Comparison of ENCODE assay signal across 8 mouse cellular contexts in genomic region chr7:67644291-67644690, GRCm38 (mm10). TPM values are rescaled to one million over a fixed set of nuclear protein-coding genes. Genes with fewer than 3 reads are reported as not detected.
DNase-seq lines count a peak whose midpoint lies in the region; ATAC-seq and TF ChIP-seq lines count a peak whose summit lies in the region.

No protein-coding gene starts in this region.

- no peak for ATAC-seq in kidney, postnatal 0 days (replicated peaks; ENCODE audit: low FRiP score, low read depth)
- ATAC-seq in hindbrain, embryonic 13.5 days (ENCODE audit: low FRiP score), result no peak
- no peak for ATAC-seq in midbrain, embryonic 16.5 days

- WGBS in kidney, postnatal 0 days, result 33% methylated on average over 8 of the region's 8 CpGs
- WGBS in cerebellum, adult 2 months, result 3% methylated on average over 8 of the region's 8 CpGs
- 48% methylated on average over 8 of the region's 8 CpGs for WGBS in hindbrain, embryonic 13.5 days
- WGBS in midbrain, embryonic 16.5 days, result 37% methylated on average over 8 of the region's 8 CpGs

- peak overlapping the region; percentile 75; the same call in 1 of the 2 replicates for H3K9ac ChIP-seq in kidney, postnatal 0 days (ENCODE audit: low read depth, low read length)
- peak overlapping the region; percentile 88 for H3K9ac ChIP-seq in hindbrain, embryonic 13.5 days
- H3K9ac ChIP-seq in midbrain, embryonic 16.5 days (ENCODE audit: low read depth, low read length), result peak overlapping the region; percentile 84; the same call in 1 of the 2 replicates

- 0 out of 2 replicates have a peak overlapping the region, but pooled peaks have one; percentile 68 for H3K27ac ChIP-seq in kidney, postnatal 0 days
- no peak overlapping the region for H3K27ac ChIP-seq in cerebellum, adult 2 months (ENCODE audit: insufficient read depth, low read length)
- no peak overlapping the region for H3K27ac ChIP-seq in hindbrain, embryonic 13.5 days
- no peak overlapping the region for H3K27ac ChIP-seq in midbrain, embryonic 16.5 days (ENCODE audit: low read length)

- H3K4me2 ChIP-seq in kidney, postnatal 0 days (ENCODE audit: low read length), result peak overlapping the region; percentile 65
- peak overlapping the region; percentile 69 for H3K4me2 ChIP-seq in hindbrain, embryonic 13.5 days
- H3K4me2 ChIP-seq in midbrain, embryonic 16.5 days (ENCODE audit: low read length), result peak overlapping the region; percentile 64

- no peaks in the 10 kb centered on the region for H3K36me3 ChIP-seq in kidney, postnatal 0 days (ENCODE audit: insufficient read depth, low read length)
- H3K36me3 ChIP-seq in hindbrain, embryonic 13.5 days, result peaks cover 8% of the 10 kb centered on the region
- H3K36me3 ChIP-seq in midbrain, embryonic 16.5 days (ENCODE audit: control insufficient read depth, insufficient read depth, low read length), result no peaks in the 10 kb centered on the region; the same call in 1 of the 2 replicates

- no peaks in the 10 kb centered on the region for H3K27me3 ChIP-seq in kidney, postnatal 0 days (ENCODE audit: insufficient read depth, low read length)
- no peaks in the 10 kb centered on the region for H3K27me3 ChIP-seq in cerebellum, adult 2 months (ENCODE audit: control insufficient read depth, insufficient read depth, low read length)
- no peaks in the 10 kb centered on the region for H3K27me3 ChIP-seq in hindbrain, embryonic 13.5 days
- no peaks in the 10 kb centered on the region for H3K27me3 ChIP-seq in midbrain, embryonic 16.5 days (ENCODE audit: control insufficient read depth, insufficient read depth, low read depth, low read length)

- H3K9me3 ChIP-seq in kidney, postnatal 0 days (replicated peaks; ENCODE audit: low read length), result no peaks in the 10 kb centered on the region
- no peaks in the 10 kb centered on the region for H3K9me3 ChIP-seq in hindbrain, embryonic 13.5 days
- H3K9me3 ChIP-seq in midbrain, embryonic 16.5 days (replicated peaks; ENCODE audit: control insufficient read depth, low read length, poor library complexity, severe bottlenecking), result no peaks in the 10 kb centered on the region

- TF ChIP-seq POLR2A in cerebellum, adult 2 months (IDR thresholded peaks at IDR 0.05; ENCODE audit: borderline replicate concordance, insufficient read depth, low read length), result no peak

- H3K4me3 ChIP-seq in kidney, postnatal 0 days (replicated peaks; ENCODE audit: low read depth, low read length), result peak overlapping the region; percentile 56
- peak overlapping the region; percentile 93 for H3K4me3 ChIP-seq in cerebellum, adult 2 months (replicated peaks; ENCODE audit: insufficient read depth, low read depth, low read length)
- H3K4me3 ChIP-seq in hindbrain, embryonic 13.5 days, result peak overlapping the region; percentile 79
- H3K4me3 ChIP-seq in midbrain, embryonic 16.5 days (ENCODE audit: low read depth, low read length), result peak overlapping the region; percentile 66

- H3K4me1 ChIP-seq in kidney, postnatal 0 days (replicated peaks; ENCODE audit: insufficient read depth, low read length), result peaks cover 11% of the 10 kb centered on the region
- no peaks in the 10 kb centered on the region; the same call in 1 of the 2 replicates for H3K4me1 ChIP-seq in cerebellum, adult 2 months (ENCODE audit: control insufficient read depth, insufficient read depth, low read length)
- peaks cover 26% of the 10 kb centered on the region for H3K4me1 ChIP-seq in hindbrain, embryonic 13.5 days (replicated peaks)
- H3K4me1 ChIP-seq in midbrain, embryonic 16.5 days (ENCODE audit: control insufficient read depth, insufficient read depth, low read length), result peaks cover 12% of the 10 kb centered on the region

- no peak for DNase-seq in kidney, postnatal 0 days (ENCODE audit: low spot score)
- DNase-seq in kidney, adult 8-10 months, result no peak
- peak; percentile 20 to 43 for DNase-seq in cerebellum, adult 2 months
- no peak for DNase-seq in right cerebral cortex, postnatal 10 days (ENCODE audit: low spot score in 2 of 2)
- no peak for DNase-seq in kidney, postnatal 25 days
- no peak for DNase-seq in urinary bladder, postnatal 10 days (ENCODE audit: low spot score)

- TF ChIP-seq CTCF in kidney, postnatal 0 days (IDR thresholded peaks at IDR 0.05; ENCODE audit: low read depth), result no peak
- TF ChIP-seq CTCF in cerebellum, adult 2 months (IDR thresholded peaks at IDR 0.05; ENCODE audit: borderline replicate concordance, insufficient read depth, low read depth, low read length), result no peak

RNA-seq across cellular contexts. Expression of gene Lrrc28, which starts 0.8 kb away (rescaled TPM):
- 19.6 and 20.9 TPM in 2 replicates for polyA plus RNA-seq in kidney, postnatal 0 days (2015; fragmentation: Nextera tagmentation; extraction: Ambion mirVana)
- polyA plus RNA-seq in cerebellum, adult 2 months (2012; rRNA removed), result 36.3 and 38.7 TPM in 2 replicates
- 32.2 and 33.0 TPM in 2 replicates for polyA plus RNA-seq in hindbrain, embryonic 13.5 days (2015; fragmentation: Nextera tagmentation; extraction: Ambion mirVana)
- 24.0 and 30.4 TPM in 2 replicates for polyA plus RNA-seq in midbrain, embryonic 16.5 days (2015; fragmentation: Nextera tagmentation; extraction: Ambion mirVana)

RNA-seq across cellular contexts. Expression of gene Ttc23, which starts 2.9 kb away (rescaled TPM):
- 25.5 and 25.6 TPM in 2 replicates for polyA plus RNA-seq in kidney, postnatal 0 days (2015; fragmentation: Nextera tagmentation; extraction: Ambion mirVana)
- 5.2 and 5.3 TPM in 2 replicates for polyA plus RNA-seq in cerebellum, adult 2 months (2012; rRNA removed)
- polyA plus RNA-seq in hindbrain, embryonic 13.5 days (2015; fragmentation: Nextera tagmentation; extraction: Ambion mirVana), result 12.0 and 12.2 TPM in 2 replicates
- 5.4 and 8.9 TPM in 2 replicates for polyA plus RNA-seq in midbrain, embryonic 16.5 days (2015; fragmentation: Nextera tagmentation; extraction: Ambion mirVana)

Comparison
In these comparisons a context has a peak if more than half of its experiments do, and no peak if none do; other contexts are left out.
1. DNase-seq: peak in cerebellum, adult 2 months (2 of 2); none in kidney, postnatal 0 days (single experiment), kidney, adult 8-10 months (0 of 2), right cerebral cortex, postnatal 10 days (0 of 2), kidney, postnatal 25 days (0 of 2) and urinary bladder, postnatal 10 days (single experiment).
2. Peak in every context shown above with its lines, with median percentiles within 50 percentile points of each other: H3K4me2 ChIP-seq, H3K4me3 ChIP-seq and H3K9ac ChIP-seq.